Mouse (Mus musculus) adrenal gland, postnatal 25 days (tissue): Measurements from ENCODE around the gene Arntl. TPM values are rescaled to one million over a fixed set of nuclear protein-coding genes. Genes with fewer than 3 reads are reported as not detected.
A peak's percentile ranks its signal among the peaks of the same experiment; 100 is the strongest.

Experiments used
- DNase-seq: peaks from one replicate; pipeline ENCODE4 v3.0.0; 2021; ENCODE audit warnings: mixed read lengths
- total RNA-seq: library from RNA; stranded (reverse); gene quantifications from 2 replicates; pipeline ENCODE4 v1.2.3, GENCODE M21; 2021

The Arntl gene
- total RNA-seq, 1 experiment from 2014 or later = 5.4 TPM

- no peak for DNase-seq
Measured at GRCm38 (mm10) chr7:113295077-113295890, 88.0 kb downstream of the Arntl start.

- DNase-seq = no peak
Measured at GRCm38 (mm10) chr7:113297813-113298212, 90.5 kb downstream of the Arntl start.

- no peak for DNase-seq
Measured at GRCm38 (mm10) chr7:113310136-113310535, 102.9 kb downstream of the Arntl start.

- peak; percentile 51 for DNase-seq
Measured at GRCm38 (mm10) chr7:113311784-113312183, 104.5 kb downstream of the Arntl start.

GRCm38 (mm10) chr7:113320128-113320527, 112.9 kb downstream of the Arntl start:
- no peak for DNase-seq

GRCm38 (mm10) chr7:113334036-113334435, 126.8 kb downstream of the Arntl start:
- DNase-seq = no peak

GRCm38 (mm10) chr7:113335250-113335649, 128.0 kb downstream of the Arntl start:
- no peak for DNase-seq

GRCm38 (mm10) chr7:113347271-113347670, 140.0 kb downstream of the Arntl start:
- no peak for DNase-seq

GRCm38 (mm10) chr7:113347694-113348093, 140.4 kb downstream of the Arntl start:
- no peak for DNase-seq

- DNase-seq = no peak
Measured at GRCm38 (mm10) chr7:113349089-113349488, 141.8 kb downstream of the Arntl start.

Other genes with a start within 250 kb of the Arntl start
- gene Btbd10, start 161.9 kb downstream of the Arntl start, total RNA-seq = 15.3 and 16.1 TPM in 2 replicates
- gene Pth, start 181.1 kb downstream of the Arntl start, total RNA-seq = not detected in 2 replicates